Mouse (Mus musculus) embryonic facial prominence, embryonic 15.5 days (tissue): ENCODE measurements around the gene Prss58. TPM values are rescaled to one million over a fixed set of nuclear protein-coding genes. Genes with fewer than 3 reads are reported as not detected.

Experiments
- ATAC-seq: fragments of 200-750 bp; cut with Nextera tagmentation; 2 replicates; pipeline ENCODE4 v1.8.0; 2017; ENCODE audit warnings: low read depth, moderate TSS enrichment; ENCODE audit not compliant: insufficient number of reproducible peaks, low FRiP score, low TSS enrichment
- H3K27ac ChIP-seq: fragments of 300-500 bp; sonication (generic); replicated peaks from 2 replicates; pipeline ENCODE4 v1.5.1; 2015; ENCODE audit warnings: mild to moderate bottlenecking, inconsistent platforms
- H3K27me3 ChIP-seq: fragments of 300-500 bp; sonication (generic); 2 replicates; pipeline ENCODE4 v1.6.1; 2015; ENCODE audit warnings: inconsistent platforms
- H3K36me3 ChIP-seq: fragments of 300-500 bp; sonication (generic); 2 replicates; pipeline ENCODE4 v1.6.1; 2015; ENCODE audit warnings: mild to moderate bottlenecking, inconsistent platforms
- H3K4me1 ChIP-seq: fragments of 300-500 bp; sonication (generic); 2 replicates; pipeline ENCODE4 v1.6.1; 2015; ENCODE audit warnings: inconsistent platforms
- H3K4me2 ChIP-seq: fragments of 300-500 bp; sonication (generic); replicated peaks from 2 replicates; pipeline ENCODE4 v1.6.1; 2015; ENCODE audit warnings: mild to moderate bottlenecking, inconsistent platforms
- H3K4me3 ChIP-seq: fragments of 300-500 bp; sonication (generic); replicated peaks from 2 replicates; pipeline ENCODE4 v1.5.1; 2015; ENCODE audit warnings: mild to moderate bottlenecking, inconsistent platforms
- H3K9ac ChIP-seq: fragments of 300-500 bp; sonication (generic); 2 replicates; pipeline ENCODE4 v1.6.1; 2015; ENCODE audit warnings: inconsistent platforms
- H3K9me3 ChIP-seq: fragments of 300-500 bp; sonication (generic); replicated peaks from 2 replicates; pipeline ENCODE4 v1.6.1; 2016; ENCODE audit warnings: inconsistent platforms
- WGBS: fragments of 180-500 bp; shearing (Covaris S2); methylation state at CpG from one replicate; pipeline ENCODE4 v1.1.7; 2015; 5-methylcytosine and 5-hydroxymethylcytosine counted together
- polyA plus RNA-seq: library from polyadenylated mRNA; unstranded; fragments of >200 nt; fragmentation: Nextera tagmentation; extraction: Ambion mirVana; gene quantifications from 2 replicates; pipeline ENCODE4 v1.2.1, GENCODE M21; 2015

Gene Prss58
- polyA plus RNA-seq = not detected in 2 replicates

DNA sequence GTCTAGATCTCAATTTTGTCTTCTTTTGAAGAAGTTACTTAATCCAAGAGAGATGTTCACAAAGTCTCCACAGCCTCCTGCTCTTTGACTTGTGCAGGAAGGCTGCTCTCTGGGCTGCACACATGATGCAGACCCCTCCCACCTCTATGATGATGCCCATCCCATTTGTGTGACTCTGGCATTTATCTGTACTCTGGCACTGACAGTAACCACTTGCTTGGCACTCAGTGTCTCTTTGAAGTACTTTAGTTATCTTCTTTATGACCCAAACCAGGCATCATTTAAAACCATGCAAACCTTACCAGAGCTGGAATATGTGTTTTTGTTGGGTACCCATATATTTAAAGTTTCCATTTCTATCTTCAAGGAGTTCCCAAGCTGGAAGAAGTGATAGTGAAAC is at the start of gene Prss58:
Prss58 (minus strand) TSS at position 101 of the 400 bp plus-strand sequence.
- Histone ChIP-seq H3K9ac (no peak within 1 kb of the TSS), H3K9me3 (no peaks in the 10 kb centered on the region), H3K27me3 (no peaks in the 10 kb centered on the region), H3K4me3 (no peak within 1 kb of the TSS), H3K4me2 (no peak within 1 kb of the TSS), H3K27ac (no peak within 1 kb of the TSS), H3K36me3 (no peaks in the 10 kb centered on the region), H3K4me1 (no peaks in the 10 kb centered on the region)
- no peak for ATAC-seq

- Histone ChIP-seq H3K4me1 (no peaks in the 10 kb centered on the region), H3K4me2 (no peak within 1 kb of the TSS), H3K27me3 (no peaks in the 10 kb centered on the region), H3K4me3 (no peak within 1 kb of the TSS), H3K9me3 (no peaks in the 10 kb centered on the region), H3K9ac (no peak within 1 kb of the TSS), H3K36me3 (no peaks in the 10 kb centered on the region), H3K27ac (no peak within 1 kb of the TSS)
- WGBS = 91% methylated on average over 10 of the region's 10 CpGs
- ATAC-seq = no peak
These were observed 40.3 kb upstream of the Prss58 start, which contains the start of gene 1700074P13Rik for GRCm38 (mm10) chr6:40940457-40940856. Gene 1700074P13Rik, minus strand, starts transcription at chr6:40940557.

- no peak overlapping the region for H3K4me2 ChIP-seq
- no peak overlapping the region for H3K9ac ChIP-seq
- ATAC-seq = no peak
- H3K36me3 ChIP-seq = no peaks in the 10 kb centered on the region
- H3K4me1 ChIP-seq = no peaks in the 10 kb centered on the region
- H3K9me3 ChIP-seq = no peaks in the 10 kb centered on the region
- H3K4me3 ChIP-seq = no peak overlapping the region
- WGBS = 85% methylated on average over 4 of the region's 4 CpGs
- no peaks in the 10 kb centered on the region for H3K27me3 ChIP-seq
- H3K27ac ChIP-seq = no peak overlapping the region
These were observed 19.8 kb upstream of the Prss58 start for GRCm38 (mm10) chr6:40919954-40920353.

DNA sequence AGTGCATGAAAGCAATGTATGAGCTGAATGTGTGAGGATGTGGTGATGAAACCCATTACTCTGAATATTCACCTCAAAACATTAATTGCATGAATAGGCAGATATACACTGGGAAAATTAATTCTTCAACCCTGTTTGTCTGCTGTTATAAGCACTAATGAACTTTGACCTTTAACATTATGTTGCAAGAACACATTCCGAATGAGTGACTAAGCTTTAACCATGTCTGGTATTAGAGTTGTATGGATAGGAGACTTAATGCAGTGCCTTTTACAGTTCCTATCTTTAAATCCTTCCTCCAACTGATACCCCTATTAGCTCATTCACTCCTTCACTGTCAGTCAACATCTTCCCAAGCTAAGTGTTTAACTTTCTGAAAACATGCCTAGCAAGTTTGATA is 5.5 kb downstream of the Prss58 start:
- H3K9me3 ChIP-seq = no peaks in the 10 kb centered on the region
- H3K4me3 ChIP-seq = no peak overlapping the region
- WGBS = 65% methylated on average over 1 of the region's 1 CpGs
- no peak overlapping the region for H3K27ac ChIP-seq
- no peak overlapping the region for H3K4me2 ChIP-seq
- ATAC-seq = no peak
- H3K4me1 ChIP-seq = no peaks in the 10 kb centered on the region
- H3K36me3 ChIP-seq = no peaks in the 10 kb centered on the region
- H3K27me3 ChIP-seq = no peaks in the 10 kb centered on the region
- no peak overlapping the region for H3K9ac ChIP-seq

- Histone ChIP-seq H3K27me3 (no peaks in the 10 kb centered on the region), H3K9ac (no peak overlapping the region), H3K4me2 (no peak overlapping the region), H3K36me3 (no peaks in the 10 kb centered on the region), H3K27ac (no peak overlapping the region), H3K4me1 (no peaks in the 10 kb centered on the region), H3K9me3 (no peaks in the 10 kb centered on the region), H3K4me3 (no peak overlapping the region)
- 43% methylated on average over 7 of the region's 7 CpGs for WGBS
- ATAC-seq = no peak
These were observed 6.6 kb downstream of the Prss58 start for GRCm38 (mm10) chr6:40893577-40893976.

DNA sequence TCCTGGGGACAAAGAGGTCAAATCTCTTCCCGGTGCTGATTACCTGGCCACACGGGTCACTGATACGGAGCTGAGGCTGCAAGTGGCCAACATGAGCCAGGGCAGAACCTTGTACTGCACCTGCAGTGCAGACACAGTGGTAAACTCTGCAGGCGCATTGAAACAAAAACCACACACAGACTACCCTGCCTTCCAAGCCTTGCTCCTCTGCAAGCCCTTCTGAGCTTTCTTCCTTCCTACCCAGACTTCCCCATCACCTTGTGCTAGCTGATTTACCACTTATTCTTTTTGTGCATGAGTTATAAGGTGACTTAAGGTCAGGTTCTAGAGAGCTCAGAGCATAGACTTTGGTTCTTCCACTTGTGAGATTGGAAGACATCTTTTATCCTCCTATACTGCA is 8.4 kb downstream of the Prss58 start:
- no peak for ATAC-seq
- H3K9ac ChIP-seq = no peak overlapping the region
- H3K4me3 ChIP-seq = no peak overlapping the region
- no peaks in the 10 kb centered on the region for H3K27me3 ChIP-seq
- no peaks in the 10 kb centered on the region for H3K4me1 ChIP-seq
- no peaks in the 10 kb centered on the region for H3K9me3 ChIP-seq
- WGBS = 76% methylated on average over 4 of the region's 4 CpGs
- no peak overlapping the region for H3K4me2 ChIP-seq
- no peak overlapping the region for H3K27ac ChIP-seq
- no peaks in the 10 kb centered on the region for H3K36me3 ChIP-seq

GRCm38 (mm10) chr6:40890973-40891372 is 9.2 kb downstream of the Prss58 start:
- no peaks in the 10 kb centered on the region for H3K27me3 ChIP-seq
- H3K27ac ChIP-seq = no peak overlapping the region
- no peaks in the 10 kb centered on the region for H3K4me1 ChIP-seq
- H3K9ac ChIP-seq = no peak overlapping the region
- H3K36me3 ChIP-seq = no peaks in the 10 kb centered on the region
- H3K9me3 ChIP-seq = no peaks in the 10 kb centered on the region
- no peak for ATAC-seq
- WGBS = 59% methylated on average over 1 of the region's 1 CpGs
- H3K4me3 ChIP-seq = no peak overlapping the region
- no peak overlapping the region for H3K4me2 ChIP-seq

GRCm38 (mm10) chr6:40887394-40887793 is 12.8 kb downstream of the Prss58 start, which contains the start of gene Moxd2:
Gene Moxd2, minus strand, starts transcription at chr6:40887494.
- H3K9ac ChIP-seq = no peak within 1 kb of the TSS
- no peak within 1 kb of the TSS for H3K27ac ChIP-seq
- no peak within 1 kb of the TSS for H3K4me2 ChIP-seq
- no peak within 1 kb of the TSS for H3K4me3 ChIP-seq
- H3K36me3 ChIP-seq = no peaks in the 10 kb centered on the region
- no peaks in the 10 kb centered on the region for H3K4me1 ChIP-seq
- H3K9me3 ChIP-seq = no peaks in the 10 kb centered on the region
- WGBS = 83% methylated on average over 3 of the region's 3 CpGs
- H3K27me3 ChIP-seq = no peaks in the 10 kb centered on the region
- ATAC-seq = no peak

DNA sequence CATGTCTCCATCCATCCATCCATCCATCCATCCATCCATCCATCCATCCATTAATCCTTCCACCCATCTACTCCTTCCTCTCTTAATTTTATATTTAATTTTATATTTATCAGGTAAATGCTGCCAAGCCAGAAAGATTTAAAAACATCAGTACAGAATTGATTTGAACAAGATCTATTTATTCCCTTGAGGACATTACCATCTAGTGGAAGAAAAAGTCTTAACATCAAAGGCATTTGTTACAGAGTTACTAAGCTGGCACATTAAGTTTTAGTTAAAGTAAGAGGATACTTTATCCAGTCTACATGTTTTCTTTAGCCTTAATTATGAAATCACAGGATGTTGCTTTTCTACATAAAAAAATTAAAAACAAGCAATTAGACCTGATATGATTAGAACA is 54.9 kb downstream of the Prss58 start:
- H3K4me3 ChIP-seq = no peak overlapping the region
- H3K9me3 ChIP-seq = no peaks in the 10 kb centered on the region
- no peaks in the 10 kb centered on the region for H3K27me3 ChIP-seq
- no peak overlapping the region for H3K4me2 ChIP-seq
- H3K27ac ChIP-seq = no peak overlapping the region
- H3K4me1 ChIP-seq = no peaks in the 10 kb centered on the region
- H3K9ac ChIP-seq = no peak overlapping the region
- H3K36me3 ChIP-seq = no peaks in the 10 kb centered on the region
- no peak for ATAC-seq

Other genes starting within 250 kb of the Prss58 start
- gene Moxd2, start 12.9 kb downstream of the Prss58 start, polyA plus RNA-seq = not detected in 2 replicates
- not detected in 2 replicates for gene 1700074P13Rik, start 40.2 kb upstream of the Prss58 start, polyA plus RNA-seq
- not detected in 2 replicates for gene Gm4744, start 51.5 kb upstream of the Prss58 start, polyA plus RNA-seq
- not detected in 2 replicates for gene 1810009J06Rik, start 64.4 kb upstream of the Prss58 start, polyA plus RNA-seq
- gene Gm2663, start 99.1 kb upstream of the Prss58 start, polyA plus RNA-seq = not detected in 2 replicates
- gene 2210010C04Rik, start 135.1 kb upstream of the Prss58 start, polyA plus RNA-seq = not detected in 2 replicates